Mouse (Mus musculus) layer of hippocampus, adult 8-10 months (tissue): ENCODE measurements around the gene Ssu72. TPM values are rescaled to one million over a fixed set of nuclear protein-coding genes. Genes with fewer than 3 reads are reported as not detected.
A peak's percentile ranks its signal among the peaks of the same experiment; 100 is the strongest.

Experiments
- DNase-seq, 2 experiments: peaks; one replicate each; pipeline ENCODE4 v3.0.0; 2022; ENCODE audit warnings: low spot score in 2 of 2
- total RNA-seq, 4 experiments: library from RNA; stranded (reverse); gene quantifications; 2 replicates each; pipeline ENCODE4 v1.2.4; 2022

Gene Ssu72
- total RNA-seq, 4 experiments from 2014 or later: 86.8 to 99.4 (median 88.9) TPM

DNA sequence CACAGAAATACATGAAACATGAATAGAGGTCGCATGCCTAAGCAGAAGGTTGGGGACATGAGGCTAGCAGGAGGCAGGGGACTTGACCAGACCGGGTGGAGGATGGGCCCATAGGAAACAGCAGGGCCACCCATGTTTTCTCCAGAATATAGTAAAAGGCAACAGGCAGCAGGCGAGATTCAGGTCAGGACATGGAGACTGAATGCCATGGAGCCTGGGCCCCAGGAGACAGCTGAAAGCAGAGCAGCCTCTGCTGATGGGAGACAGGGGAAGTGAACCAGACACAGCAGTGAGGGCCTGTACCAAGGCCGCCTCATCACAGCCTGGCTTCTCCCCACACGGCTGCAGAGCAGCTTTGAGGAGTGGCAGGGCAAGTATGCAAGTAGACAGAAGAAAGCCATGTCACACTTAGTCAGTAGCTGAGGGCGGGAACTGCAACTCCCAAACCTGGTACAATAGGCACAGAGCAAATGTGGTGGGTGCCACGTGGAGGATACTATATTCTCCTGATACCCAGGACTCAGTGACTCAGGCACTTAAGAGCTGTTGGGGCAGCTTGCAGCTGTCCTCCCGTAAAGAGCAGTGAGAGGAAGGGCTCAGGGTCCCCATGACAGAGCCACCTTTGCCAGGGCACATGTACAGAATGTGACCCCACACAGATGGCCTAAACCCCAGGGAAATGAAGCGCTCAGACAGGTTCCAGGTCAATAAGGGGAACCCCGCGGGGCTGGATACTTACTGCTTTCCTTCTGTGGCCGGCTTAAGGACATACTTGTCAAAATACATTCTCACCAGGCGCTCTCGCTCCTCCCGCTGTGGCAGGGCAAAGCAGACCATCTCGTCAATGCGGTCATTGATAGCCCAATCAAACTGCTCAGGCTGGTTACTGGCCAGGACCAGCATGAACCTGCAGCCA, 42.2 kb downstream of the Ssu72 start:
- DNase-seq: no peak

DNA sequence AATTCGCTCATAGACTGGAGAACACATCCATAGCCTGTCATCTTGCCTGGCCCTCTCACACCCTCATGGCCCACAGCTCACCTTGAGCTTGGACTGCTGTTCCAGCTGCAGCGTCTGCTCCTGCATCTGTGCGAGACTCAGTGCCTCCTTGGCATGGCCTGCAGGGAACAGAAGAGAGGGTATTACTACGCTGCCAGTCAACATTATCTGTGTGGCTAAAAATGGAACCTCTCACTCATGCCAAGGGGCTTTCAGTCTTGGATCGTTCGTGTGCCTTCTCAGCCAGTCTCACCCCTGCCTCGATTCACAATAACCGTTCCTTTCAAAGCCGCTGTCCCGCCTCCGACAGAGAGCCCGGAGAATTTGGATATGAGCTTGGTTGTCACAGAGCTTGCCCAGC, 52.4 kb downstream of the Ssu72 start:
- DNase-seq: no peak

DNA sequence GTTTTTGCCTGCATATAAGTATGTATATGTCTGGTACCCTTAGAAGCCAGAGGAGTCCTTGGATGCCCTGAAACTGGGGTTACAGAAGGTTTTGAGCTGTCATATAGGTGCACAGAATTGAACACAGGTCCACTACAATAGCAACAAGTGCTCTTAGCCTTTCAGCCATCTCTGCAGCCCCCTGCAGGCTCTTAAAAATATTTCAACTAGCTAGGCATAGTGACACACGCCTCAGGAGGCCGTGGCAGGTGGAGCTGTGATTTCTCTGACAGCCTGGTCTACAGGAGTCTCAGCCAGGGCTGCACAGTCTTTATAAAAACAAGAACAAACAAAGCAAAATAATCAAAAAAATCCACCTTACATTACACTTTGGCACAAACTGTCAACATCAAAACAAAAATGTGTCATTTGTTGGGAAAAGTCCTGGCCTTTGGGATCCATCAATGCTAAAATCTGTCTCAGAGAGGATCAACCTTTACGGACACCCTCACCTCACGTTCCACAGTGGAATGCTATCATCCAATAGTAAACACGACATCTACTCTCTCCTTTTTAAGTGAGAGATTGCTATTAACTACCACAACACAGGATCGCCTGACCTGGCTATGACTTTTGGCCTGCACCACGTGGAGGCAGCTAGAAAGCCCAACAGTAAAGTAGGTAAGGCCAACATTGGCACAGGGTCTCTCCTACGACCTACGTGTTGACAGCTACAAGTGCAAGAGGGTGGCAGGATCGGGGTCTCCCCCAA, 55.4 kb downstream of the Ssu72 start:
- DNase-seq: no peak

DNA sequence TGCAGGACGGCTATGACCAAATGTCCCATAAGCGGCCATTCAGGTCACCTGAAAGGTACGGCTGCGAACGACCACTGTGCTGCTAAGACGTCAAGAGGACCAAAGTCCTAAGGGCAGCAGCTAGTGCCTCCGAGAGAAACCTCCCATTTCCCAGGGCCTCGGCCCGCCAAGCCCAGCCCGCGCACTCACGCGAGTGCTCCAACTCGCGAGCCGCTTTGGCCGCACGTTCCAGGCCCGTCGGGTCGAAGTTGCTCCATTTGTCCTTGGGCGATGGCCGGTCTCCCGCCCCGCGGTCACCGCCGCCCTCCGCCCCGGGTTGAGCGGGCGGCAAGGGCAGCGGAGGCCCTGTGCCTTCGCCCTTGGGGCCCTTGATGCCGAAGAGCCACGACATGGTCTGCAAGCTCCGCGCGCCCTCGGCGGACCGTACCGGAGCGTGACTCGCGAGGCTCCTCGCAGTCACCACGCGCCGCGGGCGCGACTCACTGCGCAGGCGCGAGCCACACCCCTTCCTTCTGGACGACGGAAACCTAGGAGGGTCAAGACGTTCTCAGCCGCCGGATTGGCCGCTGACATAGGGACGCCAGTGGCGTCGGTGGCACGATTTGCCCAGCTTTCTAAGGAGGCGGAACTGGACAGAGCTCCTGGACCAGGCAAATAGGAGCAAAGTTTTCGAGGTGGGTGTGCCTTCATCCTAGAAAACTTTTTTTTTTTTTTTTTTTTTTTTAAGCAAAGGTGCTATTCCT, 56.2 kb downstream of the Ssu72 start, which contains the start of gene Atad3a:
TSS of gene Atad3a (minus strand) at position 481 of the 743 bp plus-strand sequence.
- DNase-seq: peak; percentile 94 to 97

DNA sequence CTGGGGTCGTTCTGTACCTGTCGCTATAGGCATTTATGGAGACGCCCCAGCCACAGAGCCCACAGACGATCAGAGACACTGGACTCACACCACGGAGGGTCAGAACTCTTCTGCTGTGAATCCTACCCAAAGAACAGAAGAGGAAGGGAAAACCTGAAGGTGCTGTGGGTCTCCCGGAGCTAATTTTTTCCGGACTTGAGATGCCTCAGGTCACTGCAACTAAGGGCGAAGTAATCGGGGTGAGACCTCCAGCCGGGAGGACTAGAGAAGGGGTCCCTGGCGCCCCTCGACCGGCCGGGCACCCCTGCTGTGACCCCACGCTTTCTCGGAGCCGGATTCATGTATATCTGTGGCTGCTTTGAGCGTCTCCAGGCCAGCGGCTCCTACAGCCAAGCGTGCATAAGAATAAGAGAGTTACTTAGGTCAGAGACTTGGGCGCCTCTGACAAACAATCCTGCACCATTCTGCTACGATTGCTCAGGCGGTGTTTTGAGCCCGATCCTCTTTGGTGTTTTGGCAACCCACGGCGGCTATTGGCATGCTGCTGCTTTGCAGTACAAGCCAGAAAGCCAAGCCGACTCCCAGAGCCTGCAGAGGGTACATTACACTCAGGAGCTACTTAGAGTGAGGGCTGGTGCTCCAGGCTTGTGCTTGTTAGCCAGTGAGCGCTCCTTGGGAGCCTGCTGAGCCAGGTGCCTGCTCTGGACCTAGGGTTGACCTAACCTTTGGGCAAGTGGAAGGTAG, 56.9 kb downstream of the Ssu72 start:
- no peak for DNase-seq

DNA sequence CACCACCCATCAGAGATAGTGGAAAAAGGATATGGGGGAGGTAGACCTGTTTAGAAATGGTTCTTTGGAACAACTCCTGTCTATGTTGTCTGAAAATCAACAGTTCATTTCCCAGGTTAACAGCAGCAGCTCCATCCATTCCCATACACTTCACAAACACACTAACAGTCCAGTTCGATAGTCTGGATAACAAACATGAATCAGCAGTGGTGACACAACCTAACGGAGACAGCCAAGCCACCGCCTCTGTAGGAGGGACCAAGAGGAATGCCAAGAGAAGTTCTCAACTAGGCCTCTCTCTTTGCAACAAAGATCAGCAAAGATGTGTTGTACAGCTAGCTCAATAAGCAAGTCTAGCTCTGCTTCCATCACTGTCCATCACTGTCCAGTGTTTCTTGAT, 57.8 kb downstream of the Ssu72 start:
- DNase-seq: no peak

DNA sequence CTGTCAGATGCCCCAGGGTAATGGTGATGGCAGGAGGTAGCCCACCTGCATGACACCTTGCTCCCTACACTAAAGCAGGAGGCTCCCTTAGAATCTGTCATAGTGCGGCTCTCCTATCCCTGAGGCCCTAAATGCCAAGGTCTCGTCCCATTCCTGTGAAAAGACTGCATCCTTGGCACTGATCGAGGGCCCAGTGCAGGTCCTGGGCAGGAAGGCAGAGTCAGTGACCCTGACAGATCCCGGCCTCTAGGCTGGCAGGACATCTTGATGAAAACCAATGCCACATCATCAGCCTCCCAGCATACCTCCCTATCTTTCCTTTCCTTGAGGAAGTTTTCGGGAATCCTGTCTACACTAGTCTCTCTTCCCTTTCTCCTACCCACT, 64.9 kb downstream of the Ssu72 start:
- no peak for DNase-seq

DNA sequence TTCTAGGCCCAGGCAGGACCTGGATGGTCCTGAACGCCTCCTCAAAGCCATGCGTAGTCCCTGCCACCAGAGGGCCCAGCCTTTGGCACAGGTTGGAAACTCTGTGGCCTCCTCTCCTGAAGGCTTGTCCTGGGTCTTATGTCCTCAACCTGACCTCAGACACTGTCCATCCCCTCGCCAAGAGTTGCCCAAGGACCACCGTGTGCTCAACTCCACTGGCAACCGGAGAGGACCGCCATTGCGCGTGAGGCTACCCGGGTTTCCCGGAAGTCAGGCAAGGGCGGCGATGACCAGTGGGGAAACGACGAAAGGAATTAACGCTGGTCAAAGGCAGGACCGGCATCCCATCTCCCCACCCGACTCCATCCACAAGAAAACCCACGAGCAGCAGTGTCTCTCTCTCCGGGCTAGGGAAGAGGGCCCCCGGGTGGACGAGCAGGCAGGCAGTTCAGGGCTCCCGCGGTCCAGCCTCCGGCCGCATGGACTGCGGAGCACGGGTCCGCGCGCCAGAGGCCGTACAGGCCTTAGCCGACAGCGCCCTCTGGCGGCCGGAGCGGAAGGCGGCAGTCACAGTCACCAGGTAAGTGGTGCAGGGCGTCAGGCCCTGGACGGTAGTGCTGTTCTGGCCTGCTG, 65.4 kb downstream of the Ssu72 start:
- DNase-seq: peak; percentile 74 to 90

DNA sequence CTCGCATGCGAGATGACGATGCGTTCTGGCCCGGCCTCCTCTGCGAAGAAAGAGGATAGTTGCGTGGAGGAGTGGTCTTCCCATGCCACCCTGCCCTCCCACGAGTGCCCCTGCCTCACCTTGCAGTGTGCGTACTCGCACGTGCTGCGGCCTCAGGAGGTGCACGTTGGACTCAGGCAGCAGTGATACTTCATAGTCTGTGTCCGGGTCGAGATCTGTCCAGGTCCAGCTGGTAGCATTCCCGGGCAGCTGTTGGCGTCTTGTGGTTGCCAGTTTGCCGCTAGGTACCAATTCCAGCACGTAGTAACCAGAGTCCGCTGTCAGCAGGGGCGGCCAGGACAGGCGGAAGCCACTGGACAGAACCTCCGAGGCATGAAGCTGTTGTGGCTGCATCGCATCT, 66.0 kb downstream of the Ssu72 start:
- no peak for DNase-seq

DNA sequence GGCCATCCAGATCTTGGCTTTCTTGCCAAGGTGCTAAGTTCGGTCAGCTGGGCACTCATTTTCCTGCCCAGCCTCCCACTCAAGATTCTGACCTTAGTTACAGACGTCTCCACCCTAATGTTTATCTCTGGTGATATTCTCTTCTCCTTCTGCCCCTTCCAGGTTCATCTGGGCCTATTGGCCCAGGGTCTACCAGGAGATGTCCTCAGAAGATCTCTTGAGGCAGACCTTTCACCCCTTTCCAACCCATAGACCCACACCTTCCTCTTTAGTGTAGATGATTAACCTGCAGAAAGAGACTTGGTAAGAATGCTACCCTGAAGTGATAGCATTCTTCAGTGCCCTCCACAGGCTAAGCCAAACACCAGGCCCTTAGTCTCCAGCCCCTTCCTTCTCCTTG, 67.1 kb downstream of the Ssu72 start:
- no peak for DNase-seq

DNA sequence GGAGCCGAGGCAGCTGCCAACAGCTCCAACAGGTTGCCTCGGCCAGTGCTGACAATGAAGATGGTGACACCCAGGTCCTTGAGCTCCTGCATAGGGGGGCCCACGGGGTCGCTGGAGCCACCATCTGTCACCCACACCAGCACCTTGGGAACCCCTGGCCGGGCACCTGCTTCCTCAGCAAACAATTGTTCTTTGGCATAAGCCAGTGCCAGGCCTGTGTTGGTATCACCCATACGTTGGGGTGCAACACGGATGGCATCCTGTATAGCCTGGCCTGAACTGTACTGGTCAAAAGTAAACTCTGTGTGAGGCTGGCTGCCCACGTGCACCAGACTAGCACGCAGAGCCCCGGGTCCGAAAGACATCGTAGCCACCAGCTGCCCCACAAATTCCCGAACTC, 68.2 kb downstream of the Ssu72 start:
- DNase-seq: no peak

DNA sequence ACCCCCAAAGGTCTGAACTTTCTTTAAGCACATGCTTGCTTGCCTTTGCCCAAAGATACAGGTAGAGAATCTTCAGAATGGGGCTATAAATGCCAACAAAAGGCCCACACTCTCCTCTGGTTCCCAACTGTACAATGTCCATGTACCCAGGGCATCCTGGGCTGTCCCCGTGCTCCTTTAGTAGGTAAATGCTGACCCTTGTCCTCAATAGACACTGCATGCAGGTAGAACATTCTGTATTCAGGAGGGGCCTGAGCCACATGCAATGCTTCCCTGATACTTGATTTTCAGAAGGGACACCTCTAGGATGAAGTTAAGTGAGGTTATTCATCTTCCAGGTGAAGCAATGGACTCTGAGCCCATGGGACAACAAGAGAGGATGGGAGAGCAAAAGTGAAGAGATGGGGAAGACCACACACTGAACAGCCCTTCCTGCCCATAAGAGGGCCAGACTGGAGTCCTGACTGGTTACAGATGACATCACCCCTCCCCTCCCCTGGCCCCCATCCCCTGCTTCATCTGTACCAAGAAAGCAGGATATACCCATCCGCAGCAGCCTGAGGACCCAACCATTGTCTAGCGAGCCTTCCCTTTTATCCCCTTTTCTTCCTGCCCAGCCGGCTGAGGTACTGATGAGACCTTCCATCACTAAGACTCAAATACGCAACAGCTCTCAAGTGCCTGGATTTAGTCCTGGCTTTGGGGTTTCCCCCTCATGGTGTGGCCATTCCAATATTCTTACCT, 68.9 kb downstream of the Ssu72 start:
- DNase-seq: no peak

DNA sequence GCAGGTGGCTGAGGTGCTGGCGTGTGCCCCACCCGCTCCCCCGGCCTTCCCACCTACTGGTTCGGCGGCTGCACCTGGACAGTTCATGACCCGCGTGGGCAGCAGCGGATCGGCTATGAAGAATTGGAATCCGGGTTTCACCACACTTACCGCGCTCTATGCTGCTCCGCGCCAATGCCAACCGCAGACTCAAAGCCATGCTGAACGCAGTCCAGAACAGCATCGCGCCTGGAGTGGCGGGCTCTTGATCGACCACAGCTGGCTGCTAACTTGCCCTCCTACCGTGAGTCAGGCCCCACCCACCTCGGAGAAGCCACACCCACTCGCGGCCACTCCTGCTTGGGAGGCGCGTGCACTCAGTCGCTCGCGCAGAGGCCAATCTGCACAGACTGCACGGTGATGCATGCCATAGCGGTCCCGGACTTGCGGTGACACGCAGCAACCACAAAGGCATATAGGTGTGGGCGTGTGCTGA, 69.7 kb downstream of the Ssu72 start, which contains the start of gene Vwa1:
TSS of gene Vwa1 (minus strand) at position 419 of the 475 bp plus-strand sequence.
- DNase-seq: peak; percentile 78 to 82

DNA sequence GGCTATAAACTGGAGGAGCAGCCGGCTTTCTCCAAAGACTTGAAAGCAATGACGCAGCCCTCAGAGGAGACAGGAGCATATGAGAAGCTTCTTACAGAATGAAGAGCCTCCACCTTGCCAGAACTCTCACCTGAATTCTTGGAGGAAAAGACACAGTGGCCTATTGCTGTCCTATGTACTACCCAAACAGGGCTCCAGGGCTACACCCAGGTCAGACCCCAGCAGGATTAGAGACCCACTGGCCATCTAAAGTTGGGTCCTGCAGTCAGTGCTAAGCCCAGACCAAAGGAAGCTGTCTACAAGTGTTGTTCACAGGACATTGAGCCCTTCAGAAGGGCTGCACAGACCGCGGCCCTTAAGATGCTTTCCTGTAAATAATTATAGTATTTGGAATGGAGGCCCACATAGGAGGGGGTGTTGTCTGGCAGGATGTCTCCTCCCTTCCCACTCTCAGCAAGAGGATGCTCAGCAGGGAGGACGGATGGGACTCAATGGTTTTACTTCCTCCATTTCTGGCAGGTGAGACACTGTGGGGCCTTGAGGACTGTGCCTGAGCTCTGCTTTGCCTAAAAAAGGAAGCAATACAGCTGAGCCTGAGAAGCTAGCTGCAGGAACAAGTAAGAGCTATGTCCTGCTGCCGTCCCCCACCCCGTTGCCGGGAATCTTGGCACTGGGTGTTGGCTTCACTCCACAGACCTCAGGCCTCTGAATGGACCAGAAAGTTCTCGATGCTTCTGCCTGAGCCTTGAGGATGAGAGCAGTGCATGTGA, 70.6 kb downstream of the Ssu72 start:
- peak; percentile 52 to 68 for DNase-seq

DNA sequence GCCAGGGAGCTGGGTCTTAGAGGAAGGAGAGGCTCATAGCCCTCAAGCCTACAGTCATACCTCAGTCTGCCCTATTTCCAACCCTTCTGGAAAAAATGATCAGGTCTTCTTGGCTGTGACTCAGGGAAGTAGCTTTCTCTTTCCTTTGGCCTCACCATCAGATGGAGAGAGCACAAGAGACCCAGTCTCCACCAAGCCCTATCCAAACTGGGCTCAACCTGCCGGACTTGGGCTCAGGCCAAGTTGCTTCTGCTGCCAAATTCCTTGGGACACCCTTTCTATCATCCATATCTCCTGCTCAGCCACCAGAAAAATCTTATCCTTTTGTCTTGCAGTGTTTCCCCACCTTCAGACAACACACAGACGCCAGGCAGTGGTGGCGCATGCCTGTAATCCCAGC, 71.3 kb downstream of the Ssu72 start:
- DNase-seq: peak in 1 of 2 experiments; percentile 28

DNA sequence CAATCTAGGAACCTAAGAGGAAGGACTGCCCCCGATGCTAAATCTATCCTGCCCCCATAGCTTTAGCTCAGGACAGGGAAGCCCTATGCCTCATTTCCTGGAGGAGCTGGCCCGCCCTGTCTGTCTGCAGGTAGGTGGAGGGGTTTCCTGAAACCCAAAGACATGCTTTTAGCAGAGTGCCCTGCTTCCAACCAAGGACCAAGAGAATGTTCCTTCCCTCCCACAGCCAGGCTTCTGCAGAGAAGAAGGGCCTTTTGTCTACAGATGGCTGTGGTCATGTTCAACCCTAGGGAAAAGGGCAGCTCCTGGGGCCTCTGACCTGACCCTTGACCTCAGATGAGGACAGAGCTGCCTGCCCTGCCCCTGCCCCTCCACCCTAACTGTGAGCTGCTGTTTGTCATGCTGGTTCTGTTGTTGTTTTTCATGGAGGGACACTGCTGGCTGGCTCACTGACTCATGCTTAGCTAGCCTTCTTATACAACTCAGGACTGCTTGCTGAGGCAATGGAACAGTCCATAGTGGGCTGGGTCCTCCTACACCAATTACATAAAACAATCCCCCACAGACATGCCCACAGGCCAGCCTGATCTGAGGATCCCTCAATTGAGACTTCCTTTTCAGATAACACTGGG, 72.2 kb downstream of the Ssu72 start:
- DNase-seq: peak; percentile 43 to 46

DNA sequence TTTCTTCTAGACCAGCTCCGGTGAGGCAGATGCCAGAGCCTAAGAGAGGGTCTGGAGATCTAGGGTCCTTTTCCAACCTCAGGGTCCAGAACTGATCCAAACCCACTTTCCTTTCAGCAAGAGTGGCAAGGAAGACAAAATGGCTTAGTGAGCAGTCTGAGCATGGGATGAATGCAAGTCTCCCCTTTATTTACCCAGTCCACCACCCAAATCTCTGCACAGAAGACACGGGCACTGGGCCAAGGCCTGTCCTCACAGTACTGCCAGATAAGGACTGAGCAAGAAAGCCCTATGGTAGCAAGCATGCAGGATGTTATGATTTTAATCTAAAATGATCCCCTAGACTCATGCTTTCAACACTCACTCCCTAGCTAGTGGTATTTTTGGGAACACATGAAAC, 73.2 kb downstream of the Ssu72 start:
- DNase-seq: no peak

DNA sequence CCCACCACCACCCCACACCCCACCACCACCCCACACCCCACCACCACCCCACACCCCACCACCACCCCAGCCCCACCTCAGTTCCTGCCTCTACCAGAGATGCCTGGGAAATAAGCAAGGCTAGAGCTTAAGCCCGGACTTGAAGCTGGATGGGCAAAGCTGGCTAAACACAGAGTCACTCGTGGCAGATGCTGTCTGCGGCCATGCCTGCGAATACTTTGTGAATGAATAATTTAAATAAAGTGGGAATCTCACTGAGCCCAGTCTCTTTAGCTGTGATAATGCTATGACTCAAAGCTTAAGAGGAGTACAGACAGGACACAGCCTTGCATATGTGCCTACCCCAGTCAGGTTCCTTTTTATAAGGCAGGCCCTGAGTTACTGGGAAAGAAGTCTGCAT, 74.9 kb downstream of the Ssu72 start:
- no peak for DNase-seq
